Mouse (Mus musculus) heart, postnatal 0 days (tissue): Measurements from ENCODE around the gene Shroom3.

Experiments used
- CTCF ChIP-seq: IDR thresholded peaks from 2 replicates; pipeline ENCODE4 v1.5.1; 2016; ENCODE audit warnings: antibody characterized with exemption, control low read depth, low read depth
- EP300 ChIP-seq: IDR thresholded peaks from 2 replicates; pipeline ENCODE4 v1.6.1; 2016; ENCODE audit warnings: antibody characterized with exemption, low read depth

DNA sequence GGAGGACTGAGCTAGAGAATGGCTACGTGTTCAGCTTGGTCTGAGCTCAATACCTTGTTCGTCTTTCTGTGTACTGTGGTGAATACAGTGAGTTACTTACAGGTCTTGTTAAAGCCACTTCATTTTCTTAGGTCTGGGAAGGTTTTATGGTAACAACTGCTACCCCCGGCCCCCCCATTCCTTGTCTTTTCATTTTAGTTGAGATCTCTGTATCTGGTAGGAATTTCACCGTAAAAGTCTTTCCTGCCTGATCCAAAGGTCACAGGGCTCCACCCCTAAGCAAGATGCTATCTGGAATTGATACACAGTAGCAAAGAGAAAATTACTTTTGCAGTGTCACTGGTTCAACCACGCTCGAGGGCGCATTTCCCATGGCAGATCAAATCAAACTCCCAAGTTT lies 218.6 kb downstream of the Shroom3 start:
- no peak for TF ChIP-seq EP300
- no peak for TF ChIP-seq CTCF
